Mouse (Mus musculus) brain, embryonic 14.5 days (tissue): ENCODE measurements around the gene Sipa1l3.

ENCODE experiments used
- CTCF ChIP-seq: fragments of 200-500 bp; IDR thresholded peaks from 2 replicates; pipeline ENCODE4 v1.5.1; 2012; ENCODE audit warnings: inconsistent platforms, mild to moderate bottlenecking, moderate library complexity, borderline replicate concordance; ENCODE audit not compliant: insufficient read depth, insufficient read length; ENCODE audit errors: extremely low read depth
- POLR2A ChIP-seq: fragments of 200-500 bp; IDR thresholded peaks from 2 replicates; pipeline ENCODE4 v1.6.1; 2012; ENCODE audit warnings: mild to moderate bottlenecking, inconsistent platforms, borderline replicate concordance; ENCODE audit not compliant: poor library complexity, insufficient read depth, insufficient read length, severe bottlenecking; ENCODE audit errors: extremely low read depth

DNA sequence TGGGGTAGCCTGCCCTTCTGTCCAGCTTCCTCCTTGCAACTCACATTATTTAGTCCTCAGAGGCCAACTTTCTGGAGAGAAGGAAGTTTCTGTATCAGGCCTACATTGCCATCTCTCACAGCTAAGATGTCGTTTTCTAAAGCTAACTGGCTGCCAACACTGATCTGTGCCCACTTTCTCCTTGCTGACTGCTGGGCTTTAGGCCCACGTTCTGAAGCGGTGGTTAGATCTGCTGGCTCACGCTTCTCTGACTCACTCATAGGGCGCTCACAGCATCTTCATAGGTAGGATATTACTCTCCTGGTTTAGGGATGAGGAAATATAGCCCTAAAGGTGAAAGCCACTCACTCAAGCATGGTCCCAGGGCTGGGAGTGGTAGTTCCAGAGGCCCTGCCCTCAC is 56.3 kb downstream of the Sipa1l3 start:
- no peak for TF ChIP-seq POLR2A
- no peak for TF ChIP-seq CTCF
